Mouse (Mus musculus): ENCODE results near the gene Eif5a2.

GRCm38 (mm10) chr3:28836796-28837371, 55.8 kb downstream of the Eif5a2 start:
- TF ChIP-seq CTCF (IDR thresholded peaks at IDR 0.05) (no peak), POLR2A (IDR thresholded peaks at IDR 0.05; ENCODE audit: insufficient read depth, low read depth, low read length) (no peak), EP300 (IDR thresholded peaks at IDR 0.05; ENCODE audit: insufficient read depth, low read depth, low read length) (no peak)
